Mouse (Mus musculus) limb, embryonic 13.5 days (tissue): ENCODE measurements around the gene Hltf. TPM values are rescaled to one million over a fixed set of nuclear protein-coding genes. Genes with fewer than 3 reads are reported as not detected.

Source experiments
- ATAC-seq: fragments of 200-750 bp; cut with Nextera tagmentation; 2 replicates; pipeline ENCODE4 v1.8.0; 2017; ENCODE audit warnings: low read depth, moderate number of reproducible peaks, moderate TSS enrichment; ENCODE audit not compliant: low FRiP score
- H3K27ac ChIP-seq: fragments of 300-500 bp; sonication (generic); 2 replicates; pipeline ENCODE4 v1.5.1; 2015; ENCODE audit warnings: inconsistent platforms, mild to moderate bottlenecking, moderate library complexity
- H3K27me3 ChIP-seq: fragments of 300-500 bp; sonication (generic); 2 replicates; pipeline ENCODE4 v1.6.1; 2015; ENCODE audit warnings: mild to moderate bottlenecking, inconsistent platforms
- H3K36me3 ChIP-seq: fragments of 300-500 bp; sonication (generic); 2 replicates; pipeline ENCODE4 v1.6.1; 2015; ENCODE audit warnings: inconsistent platforms, mild to moderate bottlenecking, moderate library complexity
- H3K4me1 ChIP-seq: fragments of 300-500 bp; sonication (generic); 2 replicates; pipeline ENCODE4 v1.6.1; 2015; ENCODE audit warnings: inconsistent platforms
- H3K4me2 ChIP-seq: fragments of 300-500 bp; sonication (generic); replicated peaks from 2 replicates; pipeline ENCODE4 v1.6.1; 2015; ENCODE audit warnings: inconsistent platforms, mild to moderate bottlenecking, moderate library complexity
- H3K4me3 ChIP-seq: fragments of 300-500 bp; sonication (generic); 2 replicates; pipeline ENCODE4 v1.5.1; 2015; ENCODE audit warnings: moderate library complexity, mild to moderate bottlenecking, inconsistent platforms
- H3K9ac ChIP-seq: fragments of 300-500 bp; sonication (generic); 2 replicates; pipeline ENCODE4 v1.6.1; 2015; ENCODE audit warnings: mild to moderate bottlenecking, inconsistent platforms
- H3K9me3 ChIP-seq: fragments of 300-500 bp; sonication (generic); 2 replicates; pipeline ENCODE4 v1.6.1; 2016; ENCODE audit warnings: inconsistent platforms
- WGBS: fragments of 180-500 bp; shearing (Covaris S2); methylation state at CpG from one replicate; pipeline ENCODE4 v1.1.7; 2015; 5-methylcytosine and 5-hydroxymethylcytosine counted together
- polyA plus RNA-seq: library from polyadenylated mRNA; unstranded; fragments of >200 nt; fragmentation: Nextera tagmentation; extraction: Ambion mirVana; gene quantifications from 2 replicates; pipeline ENCODE4 v1.2.1, GENCODE M21; 2015

Hltf gene
- polyA plus RNA-seq, 1 experiment from 2014 or later, result 17.2 TPM

GRCm38 (mm10) chr3:20155476-20155875 lies 97.9 kb downstream of the Hltf start:
- ATAC-seq, result no peak
- no peaks in the 10 kb centered on the region for H3K36me3 ChIP-seq
- H3K4me2 ChIP-seq, result peak overlapping the region; percentile 91
- H3K4me1 ChIP-seq, result peaks cover 14% of the 10 kb centered on the region
- H3K9ac ChIP-seq, result no peak overlapping the region
- WGBS, result 85% methylated on average over 6 of the region's 6 CpGs
- no peak overlapping the region for H3K27ac ChIP-seq
- peak overlapping the region; percentile 74; the same call in 1 of the 2 replicates for H3K4me3 ChIP-seq
- H3K9me3 ChIP-seq, result peaks cover 11% of the 10 kb centered on the region; the same call in 1 of the 2 replicates
- H3K27me3 ChIP-seq, result no peaks in the 10 kb centered on the region

DNA sequence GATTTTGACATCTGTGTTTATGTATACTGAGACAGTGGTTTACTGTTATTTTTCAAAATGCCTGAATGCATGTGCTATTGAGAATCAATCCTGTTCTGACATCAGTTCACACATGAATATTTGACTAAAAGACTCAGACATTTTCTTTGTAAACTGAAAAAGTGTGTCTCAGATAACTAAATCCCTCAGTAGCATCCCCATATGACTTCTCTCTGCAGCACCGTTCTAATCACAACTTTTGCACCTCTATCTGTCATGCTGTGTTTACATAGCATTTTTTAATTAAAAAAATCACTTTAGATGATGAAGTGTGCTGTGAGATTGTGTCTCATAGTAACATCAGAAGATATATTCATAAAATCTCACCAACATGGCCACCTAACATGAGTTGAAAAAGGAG lies 109.9 kb downstream of the Hltf start:
- no peaks in the 10 kb centered on the region for H3K36me3 ChIP-seq
- H3K9ac ChIP-seq, result no peak overlapping the region
- 92% methylated on average over 1 of the region's 1 CpGs for WGBS
- no peak overlapping the region for H3K27ac ChIP-seq
- no peaks in the 10 kb centered on the region for H3K4me1 ChIP-seq
- no peak for ATAC-seq
- no peaks in the 10 kb centered on the region for H3K9me3 ChIP-seq
- H3K4me2 ChIP-seq, result no peak overlapping the region
- no peaks in the 10 kb centered on the region for H3K27me3 ChIP-seq
- no peak overlapping the region for H3K4me3 ChIP-seq

Other genes with a start within 250 kb of the Hltf start
- 0.39 and 0.75 TPM in 2 replicates for gene Cp, start 100.8 kb upstream of the Hltf start, polyA plus RNA-seq
- gene Hps3, start 22.5 kb upstream of the Hltf start, polyA plus RNA-seq, result 9.5 and 10.0 TPM in 2 replicates
- 46.6 and 47.2 TPM in 2 replicates for gene Gyg, start 97.5 kb downstream of the Hltf start, polyA plus RNA-seq
- gene Cpa3, start 184.4 kb downstream of the Hltf start, polyA plus RNA-seq, result 28.0 and 31.8 TPM in 2 replicates
- gene Cpb1, start 217.9 kb downstream of the Hltf start, polyA plus RNA-seq, result 0.15 TPM in 1 of 2 replicates, not detected in the other